Mouse (Mus musculus) liver, embryonic 14.5 days (tissue): ENCODE measurements around the gene Sytl5.

Source experiments
- CTCF ChIP-seq: IDR thresholded peaks from 2 replicates; pipeline ENCODE4 v1.5.1; 2016; ENCODE audit warnings: antibody characterized with exemption, low read depth, control low read depth
- EP300 ChIP-seq: IDR thresholded peaks from 2 replicates; pipeline ENCODE4 v1.6.1; 2016; ENCODE audit warnings: antibody characterized with exemption, low read depth

DNA sequence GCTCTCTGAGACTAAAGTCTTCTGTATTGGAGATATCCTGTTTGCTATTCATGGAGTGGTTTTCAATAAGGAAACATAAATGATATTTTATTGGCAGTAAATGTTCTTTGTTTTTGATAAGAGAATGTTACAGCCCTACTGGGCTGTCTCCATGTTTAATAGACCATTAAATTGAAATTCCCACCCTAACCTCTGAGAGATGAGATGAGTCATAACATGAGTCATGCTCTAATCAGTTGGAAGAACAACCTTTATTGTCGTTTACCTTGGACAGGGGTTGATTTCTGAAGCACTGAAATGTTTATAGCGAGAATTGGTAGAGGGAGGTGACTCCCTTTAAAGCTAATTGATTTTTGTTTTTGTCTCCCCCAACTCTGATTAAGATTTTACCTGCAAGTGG, 24.1 kb downstream of the Sytl5 start:
- TF ChIP-seq EP300, result no peak
- no peak for TF ChIP-seq CTCF
